Mouse (Mus musculus) CH12.LX (cell line): ENCODE results near the gene Irx2. TPM values are rescaled to one million over a fixed set of nuclear protein-coding genes. Genes with fewer than 3 reads are reported as not detected.

ENCODE experiments used
- DNase-seq: peaks from one replicate; pipeline ENCODE4 v3.0.0-alpha.2; 2013; ENCODE audit errors: extremely low read depth
- H3K27ac ChIP-seq: 2 replicates; pipeline ENCODE4 v1.5.1; 2012; ENCODE audit warnings: low read depth, mild to moderate bottlenecking, control low read depth, moderate library complexity; ENCODE audit not compliant: insufficient read depth
- H3K27me3 ChIP-seq: replicated peaks from 2 replicates; pipeline ENCODE3; 2012; ENCODE audit warnings: inconsistent platforms
- H3K36me3 ChIP-seq, 2 experiments: replicated peaks in 1 of 2; 2 replicates each; pipeline versions ENCODE3 to v1.6.1; 2012; ENCODE audit warnings: inconsistent platforms in 1 of 2, low read length in 1 of 2, mild to moderate bottlenecking in 1 of 2, mixed read lengths in 1 of 2, moderate library complexity in 1 of 2; ENCODE audit not compliant: control insufficient read depth in 1 of 2, insufficient read depth in 1 of 2
- H3K4me1 ChIP-seq, 2 experiments: 2 replicates each; pipeline ENCODE4 v1.6.1; 2012; ENCODE audit warnings: inconsistent platforms in 1 of 2, moderate library complexity in 1 of 2; ENCODE audit not compliant: insufficient read depth in 2 of 2, control insufficient read depth in 1 of 2
- H3K4me2 ChIP-seq: 2 replicates; pipeline ENCODE4 v1.6.1; 2012; ENCODE audit warnings: low read depth, mild to moderate bottlenecking, control low read depth; ENCODE audit not compliant: poor library complexity, insufficient read depth, severe bottlenecking
- H3K4me3 ChIP-seq, 3 experiments: fragments of 150-350 bp in 1 of 3; sonication (generic) in 1 of 3; replicated peaks in 1 of 3; 2 replicates each; pipeline versions ENCODE3 to v1.5.1; 2011 to 2012; ENCODE audit warnings: low read depth in 2 of 3, low read length in 2 of 3, mild to moderate bottlenecking in 2 of 3, moderate library complexity in 2 of 3, control low read depth in 1 of 3, improper control_type of control experiment in 1 of 3, inconsistent platforms in 1 of 3, mixed read lengths in 1 of 3; ENCODE audit not compliant: poor library complexity in 1 of 3
- H3K79me2 ChIP-seq: replicated peaks from 2 replicates; pipeline ENCODE4 v1.6.1; 2012; ENCODE audit warnings: mild to moderate bottlenecking, moderate library complexity; ENCODE audit not compliant: control insufficient read depth, poor library complexity, insufficient read depth, severe bottlenecking; ENCODE audit errors: extremely low read depth
- H3K9ac ChIP-seq: 2 replicates; pipeline ENCODE4 v1.6.1; 2012; ENCODE audit warnings: low read depth, mild to moderate bottlenecking, control low read depth, moderate library complexity; ENCODE audit not compliant: insufficient read depth
- H3K9me3 ChIP-seq: replicated peaks from 2 replicates; pipeline ENCODE3; 2012; ENCODE audit warnings: low read length, inconsistent platforms, mixed read lengths
- E2F4 ChIP-seq: IDR thresholded peaks from 2 replicates; pipeline ENCODE4 v1.6.1; 2011; ENCODE audit warnings: low read depth, low read length, improper control_type of control experiment; ENCODE audit not compliant: insufficient replicate concordance
- EP300 ChIP-seq: IDR thresholded peaks from 2 replicates; pipeline ENCODE4 v1.6.1; 2011; ENCODE audit warnings: low read length, improper control_type of control experiment
- ETS1 ChIP-seq: conservative IDR thresholded peaks from 2 replicates; pipeline ENCODE4 v1.6.1; 2012; ENCODE audit warnings: low read depth, mild to moderate bottlenecking, inconsistent platforms, low read length, improper control_type of control experiment, moderate library complexity
- GABPA ChIP-seq: IDR thresholded peaks from 2 replicates; pipeline ENCODE4 v1.6.1; 2012; ENCODE audit warnings: low read depth, low read length, improper control_type of control experiment, inconsistent platforms; ENCODE audit not compliant: insufficient replicate concordance
- IRF4 ChIP-seq: IDR thresholded peaks from 2 replicates; pipeline ENCODE4 v1.6.1; 2014; ENCODE audit warnings: low read depth, mild to moderate bottlenecking, inconsistent platforms, low read length, improper control_type of control experiment
- KAT2A ChIP-seq: IDR thresholded peaks from 2 replicates; pipeline ENCODE4 v1.6.1; 2012; ENCODE audit warnings: low read length, improper control_type of control experiment, inconsistent platforms; ENCODE audit not compliant: insufficient replicate concordance
- MAFK ChIP-seq: IDR thresholded peaks from 2 replicates; pipeline ENCODE4 v1.6.1; 2011; ENCODE audit warnings: low read length, improper control_type of control experiment; ENCODE audit not compliant: insufficient replicate concordance
- MAX ChIP-seq: IDR thresholded peaks from 2 replicates; pipeline ENCODE4 v1.6.1; 2011; ENCODE audit warnings: low read length, improper control_type of control experiment
- MAZ ChIP-seq: IDR thresholded peaks from 2 replicates; pipeline ENCODE4 v1.6.1; 2012; ENCODE audit warnings: low read depth, mild to moderate bottlenecking, inconsistent platforms, low read length, improper control_type of control experiment, moderate library complexity
- MXI1 ChIP-seq: IDR thresholded peaks from 2 replicates; pipeline ENCODE4 v1.6.1; 2011; ENCODE audit warnings: mild to moderate bottlenecking, low read depth, low read length, improper control_type of control experiment
- NELFE ChIP-seq: IDR thresholded peaks from 2 replicates; pipeline ENCODE4 v1.6.1; 2011; ENCODE audit warnings: low read depth, low read length, improper control_type of control experiment
- POLR2A ChIP-seq: IDR thresholded peaks from 2 replicates; pipeline ENCODE4 v1.6.1; 2011; ENCODE audit warnings: low read depth, mild to moderate bottlenecking, improper control_type of control experiment, low read length
- POLR2AphosphoS2 ChIP-seq: IDR thresholded peaks from 2 replicates; pipeline ENCODE4 v1.6.1; 2011; ENCODE audit warnings: low read depth, low read length, improper control_type of control experiment
- RAD21 ChIP-seq: IDR thresholded peaks from 2 replicates; pipeline ENCODE4 v1.6.1; 2011; ENCODE audit warnings: low read depth, mild to moderate bottlenecking, low read length, improper control_type of control experiment, moderate library complexity
- TBP ChIP-seq: conservative IDR thresholded peaks from 2 replicates; pipeline ENCODE4 v1.6.1; 2011; ENCODE audit warnings: low read depth, low read length, improper control_type of control experiment
- UBTF ChIP-seq: IDR thresholded peaks from 2 replicates; pipeline ENCODE4 v1.6.1; 2012; ENCODE audit warnings: low read depth, mild to moderate bottlenecking, inconsistent platforms, low read length, improper control_type of control experiment, moderate library complexity
- USF1 ChIP-seq: IDR thresholded peaks from 2 replicates; pipeline ENCODE4 v1.6.1; 2014; ENCODE audit warnings: low read depth, mild to moderate bottlenecking, inconsistent platforms, low read length, improper control_type of control experiment
- USF2 ChIP-seq: conservative IDR thresholded peaks from 2 replicates; pipeline ENCODE4 v1.6.1; 2011; ENCODE audit warnings: low read depth, low read length, improper control_type of control experiment
- ZMIZ1 ChIP-seq: IDR thresholded peaks from 2 replicates; pipeline ENCODE4 v1.6.1; 2012; ENCODE audit warnings: low read depth, mild to moderate bottlenecking, inconsistent platforms, low read length, improper control_type of control experiment
- dilution Hi-C: fragments of 300-500 bp; cut with MboI; formaldehyde crosslinking; loops from 2 replicates; pipeline ENCODE4 v1.14.3; 2020; ENCODE audit warnings: low sequenced_read_pairs; ENCODE audit not compliant: extremely low pct_unique_long_range_greater_than_20kb, extremely low pct_ligation_motif_present
- in situ Hi-C: fragments of 300-500 bp; cut with MboI; formaldehyde crosslinking; loops from 3 replicates; pipeline ENCODE4 v1.14.3; 2019; ENCODE audit warnings: low sequenced_read_pairs, low pct_ligation_motif_present, low pct_unique_long_range_greater_than_20kb, mixed read lengths
- polyA plus RNA-seq: library from polyadenylated mRNA; unstranded; fragments of >175 nt; gene quantifications from 2 replicates; pipeline ENCODE4 v1.2.1, GENCODE M21; 2012; ENCODE audit warnings: low read depth; ENCODE audit not compliant: insufficient read length
- total RNA-seq, 2 experiments: library from RNA; depleted of rRNA; stranded (reverse); fragments of 300-350 nt in 1 of 2; fragments of >200 nt in 1 of 2; gene quantifications; 2 replicates each; pipeline ENCODE4 v1.2.3; 2012 to 2014

Irx2 gene
- total and polyA plus RNA-seq, 3 experiments, result not detected

GRCm38 (mm10) chr13:72637536-72637935, 8.9 kb downstream of the Irx2 start:
- no peak for DNase-seq
- no peak for TF ChIP-seq NELFE
- no peak for TF ChIP-seq EP300
- no peak for TF ChIP-seq MAX
- TF ChIP-seq POLR2A, result no peak
- no peak for TF ChIP-seq KAT2A
- TF ChIP-seq, all 38 proteins: peak for 0
- Histone ChIP-seq H3K79me2 (no peaks in the 10 kb centered on the region), H3K4me2 (no peak overlapping the region), H3K9ac (no peak overlapping the region), H3K36me3 (no peaks in the 10 kb centered on the region), H3K27ac (no peak overlapping the region), H3K27me3 (no peaks in the 10 kb centered on the region), H3K4me3 (no peak overlapping the region), H3K9me3 (peaks cover 82% of the 10 kb centered on the region), H3K4me1 (no peaks in the 10 kb centered on the region)
- in situ Hi-C loops, result no loop called here
- dilution Hi-C loops, result no loop called here

- Histone ChIP-seq H3K4me2 (no peak overlapping the region), H3K9me3 (peaks cover 85% of the 10 kb centered on the region), H3K4me1 (no peaks in the 10 kb centered on the region), H3K9ac (no peak overlapping the region), H3K4me3 (no peak overlapping the region), H3K27ac (no peak overlapping the region), H3K36me3 (no peaks in the 10 kb centered on the region), H3K79me2 (no peaks in the 10 kb centered on the region), H3K27me3 (no peaks in the 10 kb centered on the region)
- in situ Hi-C loops (no loop called here), dilution Hi-C loops (no loop called here)
- DNase-seq, result no peak
- TF ChIP-seq MAFK (no peak), USF1 (no peak), ETS1 (no peak), E2F4 (no peak), NELFE (no peak), MAZ (no peak), RAD21 (no peak), ZMIZ1 (no peak), USF2 (no peak), EP300 (no peak), KAT2A (no peak), GABPA (no peak), MXI1 (no peak), POLR2AphosphoS2 (no peak), MAX (no peak), TBP (no peak), IRF4 (no peak), UBTF (no peak)
These were observed 9.9 kb downstream of the Irx2 start for GRCm38 (mm10) chr13:72638401-72639130.
